Mouse (Mus musculus): ENCODE results near the gene Tcp11l2.

Tcp11l2 gene

GRCm38 (mm10) chr10:84604335-84604734, 27.9 kb downstream of the Tcp11l2 start:
- DNase-seq: no peak

GRCm38 (mm10) chr10:84608361-84608760, 31.9 kb downstream of the Tcp11l2 start:
- no peak for DNase-seq

GRCm38 (mm10) chr10:84610324-84610723, 33.9 kb downstream of the Tcp11l2 start:
- no peak for DNase-seq

GRCm38 (mm10) chr10:84610783-84611182, 34.4 kb downstream of the Tcp11l2 start:
- no peak for DNase-seq

- DNase-seq: no peak
These were observed 35.2 kb downstream of the Tcp11l2 start for GRCm38 (mm10) chr10:84611664-84612063.

GRCm38 (mm10) chr10:84612281-84612680, 35.9 kb downstream of the Tcp11l2 start:
- no peak for DNase-seq

GRCm38 (mm10) chr10:84613366-84613765, 36.9 kb downstream of the Tcp11l2 start:
- DNase-seq: no peak

GRCm38 (mm10) chr10:84615076-84615475, 38.6 kb downstream of the Tcp11l2 start:
- DNase-seq: no peak

GRCm38 (mm10) chr10:84621826-84622790, 45.7 kb downstream of the Tcp11l2 start, which contains the start of gene Polr3b:
Gene Polr3b, plus strand, starts transcription at chr10:84622292.
- DNase-seq: peak; percentile 96

- no peak for DNase-seq
These were observed 54.8 kb downstream of the Tcp11l2 start for GRCm38 (mm10) chr10:84631182-84631581.

GRCm38 (mm10) chr10:84632005-84632404, 55.6 kb downstream of the Tcp11l2 start:
- DNase-seq: no peak

GRCm38 (mm10) chr10:84636656-84637055, 60.2 kb downstream of the Tcp11l2 start:
- no peak for DNase-seq

- no peak for DNase-seq
These were observed 62.0 kb downstream of the Tcp11l2 start for GRCm38 (mm10) chr10:84638382-84638781.

GRCm38 (mm10) chr10:84639525-84640287, 63.3 kb downstream of the Tcp11l2 start:
- DNase-seq: no peak

- DNase-seq: no peak
These were observed 64.4 kb downstream of the Tcp11l2 start for GRCm38 (mm10) chr10:84640861-84641260.

GRCm38 (mm10) chr10:84641576-84641975, 65.2 kb downstream of the Tcp11l2 start:
- no peak for DNase-seq

GRCm38 (mm10) chr10:84645940-84646339, 69.5 kb downstream of the Tcp11l2 start:
- no peak for DNase-seq

- DNase-seq: no peak
These were observed 70.2 kb downstream of the Tcp11l2 start for GRCm38 (mm10) chr10:84646506-84647102.

GRCm38 (mm10) chr10:84647264-84647663, 70.8 kb downstream of the Tcp11l2 start:
- no peak for DNase-seq

- DNase-seq: no peak
These were observed 72.5 kb downstream of the Tcp11l2 start for GRCm38 (mm10) chr10:84648911-84649310.

GRCm38 (mm10) chr10:84654029-84654428, 77.6 kb downstream of the Tcp11l2 start:
- no peak for DNase-seq

- DNase-seq: no peak
These were observed 78.3 kb downstream of the Tcp11l2 start for GRCm38 (mm10) chr10:84654731-84655130.

GRCm38 (mm10) chr10:84656618-84657017, 80.2 kb downstream of the Tcp11l2 start:
- DNase-seq: peak; percentile 40
